Mouse (Mus musculus) stomach, embryonic 16.5 days (tissue): ENCODE measurements around the gene Lmo2. TPM values are rescaled to one million over a fixed set of nuclear protein-coding genes. Genes with fewer than 3 reads are reported as not detected.

ENCODE experiments used
- ATAC-seq: fragments of 200-750 bp; cut with Nextera tagmentation; 2 replicates; pipeline ENCODE4 v1.8.0; 2017; ENCODE audit warnings: moderate number of reproducible peaks, moderate TSS enrichment; ENCODE audit not compliant: insufficient read depth, low FRiP score
- H3K27ac ChIP-seq: fragments of 300-500 bp; sonication (generic); 2 replicates; pipeline ENCODE4 v1.5.1; 2014; ENCODE audit warnings: low read length
- H3K27me3 ChIP-seq: fragments of 300-500 bp; sonication (generic); 2 replicates; pipeline ENCODE4 v1.6.1; 2014; ENCODE audit warnings: low read length, control low read depth, mixed read lengths; ENCODE audit not compliant: control insufficient read depth, insufficient read depth
- H3K36me3 ChIP-seq: fragments of 300-500 bp; sonication (generic); 2 replicates; pipeline ENCODE4 v1.6.1; 2014; ENCODE audit warnings: low read length; ENCODE audit not compliant: control insufficient read depth, insufficient read depth
- H3K4me1 ChIP-seq: fragments of 300-500 bp; sonication (generic); 2 replicates; pipeline ENCODE4 v1.6.1; 2014; ENCODE audit warnings: low read length, control low read depth, mixed read lengths; ENCODE audit not compliant: control insufficient read depth, insufficient read depth
- H3K4me2 ChIP-seq: fragments of 300-500 bp; sonication (generic); 2 replicates; pipeline ENCODE4 v1.6.1; 2014; ENCODE audit warnings: low read depth, low read length, mixed read lengths
- H3K4me3 ChIP-seq: fragments of 300-500 bp; sonication (generic); replicated peaks from 2 replicates; pipeline ENCODE4 v1.5.1; 2014; ENCODE audit warnings: mild to moderate bottlenecking, low read length
- H3K9ac ChIP-seq: fragments of 300-500 bp; sonication (generic); 2 replicates; pipeline ENCODE4 v1.6.1; 2014; ENCODE audit warnings: low read length
- H3K9me3 ChIP-seq: fragments of 300-500 bp; sonication (generic); replicated peaks from 2 replicates; pipeline ENCODE4 v1.6.1; 2016; ENCODE audit warnings: low read length, control low read depth; ENCODE audit not compliant: control insufficient read depth
- WGBS: fragments of 180-500 bp; shearing (Covaris S2); extraction: QIAGEN DNeasy Blood & Tissue Kit; methylation state at CpG from one replicate; pipeline ENCODE4 v1.1.7; 2014; 5-methylcytosine and 5-hydroxymethylcytosine counted together
- polyA plus RNA-seq: library from polyadenylated mRNA; unstranded; fragments of >200 nt; fragmentation: Nextera tagmentation; extraction: Ambion mirVana; gene quantifications from 2 replicates; pipeline ENCODE4 v1.2.1, GENCODE M21; 2015

The Lmo2 gene
- polyA plus RNA-seq, 1 experiment from 2014 or later: 17.6 TPM

GRCm38 (mm10) chr2:103927610-103928145 is 30.1 kb upstream of the Lmo2 start:
- no peak for ATAC-seq
- Histone ChIP-seq H3K9me3 (no peaks in the 10 kb centered on the region), H3K27ac (no peak overlapping the region), H3K4me1 (no peaks in the 10 kb centered on the region), H3K4me2 (no peak overlapping the region), H3K9ac (no peak overlapping the region), H3K4me3 (no peak overlapping the region), H3K27me3 (no peaks in the 10 kb centered on the region), H3K36me3 (no peaks in the 10 kb centered on the region)
- 75% methylated on average over 1 of the region's 1 CpGs for WGBS

- H3K9me3 ChIP-seq: no peaks in the 10 kb centered on the region
- H3K9ac ChIP-seq: no peak overlapping the region
- 57% methylated on average over 13 of the region's 13 CpGs for WGBS
- H3K4me2 ChIP-seq: no peak overlapping the region
- H3K27ac ChIP-seq: no peak overlapping the region
- no peaks in the 10 kb centered on the region for H3K36me3 ChIP-seq
- no peak overlapping the region for H3K4me3 ChIP-seq
- ATAC-seq: no peak
- H3K4me1 ChIP-seq: no peaks in the 10 kb centered on the region
- H3K27me3 ChIP-seq: no peaks in the 10 kb centered on the region
Measured at GRCm38 (mm10) chr2:103930306-103931019, 27.3 kb upstream of the Lmo2 start.

GRCm38 (mm10) chr2:103931511-103931911 is 26.3 kb upstream of the Lmo2 start:
- H3K27me3 ChIP-seq: no peaks in the 10 kb centered on the region
- no peak overlapping the region for H3K4me3 ChIP-seq
- H3K9ac ChIP-seq: no peak overlapping the region
- no peak overlapping the region for H3K27ac ChIP-seq
- H3K36me3 ChIP-seq: no peaks in the 10 kb centered on the region
- ATAC-seq: no peak
- no peak overlapping the region for H3K4me2 ChIP-seq
- H3K4me1 ChIP-seq: no peaks in the 10 kb centered on the region
- WGBS: 64% methylated on average over 7 of the region's 7 CpGs
- H3K9me3 ChIP-seq: no peaks in the 10 kb centered on the region

- no peak for ATAC-seq
- Histone ChIP-seq H3K4me2 (no peak overlapping the region), H3K4me3 (no peak overlapping the region), H3K27ac (no peak overlapping the region), H3K4me1 (no peaks in the 10 kb centered on the region), H3K36me3 (no peaks in the 10 kb centered on the region), H3K27me3 (no peaks in the 10 kb centered on the region), H3K9ac (no peak overlapping the region), H3K9me3 (no peaks in the 10 kb centered on the region)
- 58% methylated on average over 2 of the region's 2 CpGs for WGBS
Measured at GRCm38 (mm10) chr2:103932025-103932424, 25.8 kb upstream of the Lmo2 start.

- 63% methylated on average over 9 of the region's 9 CpGs for WGBS
- no peak for ATAC-seq
- Histone ChIP-seq H3K27ac (no peak overlapping the region), H3K9me3 (no peaks in the 10 kb centered on the region), H3K4me2 (no peak overlapping the region), H3K36me3 (no peaks in the 10 kb centered on the region), H3K27me3 (no peaks in the 10 kb centered on the region), H3K4me1 (no peaks in the 10 kb centered on the region), H3K9ac (no peak overlapping the region), H3K4me3 (no peak overlapping the region)
Measured at GRCm38 (mm10) chr2:103932480-103932879, 25.3 kb upstream of the Lmo2 start.

GRCm38 (mm10) chr2:103934270-103934669 is 23.5 kb upstream of the Lmo2 start:
- 50% methylated on average over 7 of the region's 7 CpGs for WGBS
- Histone ChIP-seq H3K27ac (no peak overlapping the region), H3K4me2 (no peak overlapping the region), H3K36me3 (no peaks in the 10 kb centered on the region), H3K4me3 (no peak overlapping the region), H3K9me3 (no peaks in the 10 kb centered on the region), H3K9ac (no peak overlapping the region), H3K4me1 (no peaks in the 10 kb centered on the region), H3K27me3 (no peaks in the 10 kb centered on the region)
- no peak for ATAC-seq

GRCm38 (mm10) chr2:103934670-103935069 is 23.1 kb upstream of the Lmo2 start:
- no peak overlapping the region for H3K27ac ChIP-seq

GRCm38 (mm10) chr2:103935691-103936435 is 21.9 kb upstream of the Lmo2 start:
- Histone ChIP-seq H3K9me3 (no peaks in the 10 kb centered on the region), H3K27ac (no peak overlapping the region)
- WGBS: 74% methylated on average over 10 of the region's 10 CpGs

More at GRCm38 (mm10) chr2:103934670-103935069, 23.1 kb upstream of the Lmo2 start:
- ATAC-seq: no peak
- 71% methylated on average over 3 of the region's 3 CpGs for WGBS
- Histone ChIP-seq H3K36me3 (no peaks in the 10 kb centered on the region), H3K4me3 (no peak overlapping the region), H3K4me1 (no peaks in the 10 kb centered on the region), H3K27me3 (no peaks in the 10 kb centered on the region), H3K9ac (no peak overlapping the region), H3K4me2 (no peak overlapping the region), H3K9me3 (no peaks in the 10 kb centered on the region)

GRCm38 (mm10) chr2:103936666-103937065 is 21.1 kb upstream of the Lmo2 start:
- Histone ChIP-seq H3K27me3 (no peaks in the 10 kb centered on the region), H3K4me1 (no peaks in the 10 kb centered on the region), H3K9ac (no peak overlapping the region), H3K4me3 (no peak overlapping the region), H3K36me3 (no peaks in the 10 kb centered on the region), H3K9me3 (no peaks in the 10 kb centered on the region), H3K27ac (no peak overlapping the region), H3K4me2 (no peak overlapping the region)
- 80% methylated on average over 2 of the region's 2 CpGs for WGBS
- ATAC-seq: no peak

More at GRCm38 (mm10) chr2:103935691-103936435, 21.9 kb upstream of the Lmo2 start:
- ATAC-seq: no peak
- H3K27me3 ChIP-seq: no peaks in the 10 kb centered on the region
- no peaks in the 10 kb centered on the region for H3K36me3 ChIP-seq
- no peak overlapping the region for H3K9ac ChIP-seq
- H3K4me2 ChIP-seq: no peak overlapping the region
- no peak overlapping the region for H3K4me3 ChIP-seq
- H3K4me1 ChIP-seq: no peaks in the 10 kb centered on the region
